Mouse (Mus musculus): ENCODE measurements around the gene Mob1a. TPM values are rescaled to one million over a fixed set of nuclear protein-coding genes. Genes with fewer than 3 reads are reported as not detected.

The Mob1a gene
- polyA plus RNA-seq, 1 experiment from 2014 or later, result 43.3 TPM

- H3K27ac ChIP-seq (ENCODE audit: poor library complexity, severe bottlenecking), result no peak overlapping the region
- no peaks in the 10 kb centered on the region for H3K27me3 ChIP-seq (replicated peaks)
- H3K4me3 ChIP-seq, result no peak overlapping the region
- H3K36me3 ChIP-seq, result peaks cover 87% of the 10 kb centered on the region
- ATAC-seq (ENCODE audit: insufficient number of reproducible peaks, low FRiP score), result peak; percentile 43; the same call in 1 of the 2 replicates
- H3K9me3 ChIP-seq (replicated peaks), result no peaks in the 10 kb centered on the region
- peak overlapping the region; percentile 40; the same call in 1 of the 2 replicates for H3K9ac ChIP-seq
- no peak overlapping the region for H3K4me2 ChIP-seq
- peaks cover 7% of the 10 kb centered on the region for H3K4me1 ChIP-seq (replicated peaks)
- 22% methylated on average over 7 of the region's 7 CpGs for WGBS
Measured at GRCm38 (mm10) chr6:83356569-83357138, 30.8 kb downstream of the Mob1a start.

- no peaks in the 10 kb centered on the region for H3K27me3 ChIP-seq (replicated peaks)
- H3K36me3 ChIP-seq, result peaks cover 86% of the 10 kb centered on the region
- WGBS, result 87% methylated on average over 10 of the region's 10 CpGs
- H3K9me3 ChIP-seq (replicated peaks), result no peaks in the 10 kb centered on the region
- H3K4me1 ChIP-seq (replicated peaks), result peaks cover 5% of the 10 kb centered on the region
- no peak overlapping the region for H3K9ac ChIP-seq
- no peak overlapping the region for H3K27ac ChIP-seq (ENCODE audit: poor library complexity, severe bottlenecking)
- no peak overlapping the region for H3K4me2 ChIP-seq
- no peak for ATAC-seq (ENCODE audit: insufficient number of reproducible peaks, low FRiP score)
- no peak overlapping the region for H3K4me3 ChIP-seq
Measured at GRCm38 (mm10) chr6:83357436-83357835, 31.6 kb downstream of the Mob1a start.

GRCm38 (mm10) chr6:83361523-83362248 lies 35.9 kb downstream of the Mob1a start:
- Histone ChIP-seq H3K9me3 (replicated peaks) (no peaks in the 10 kb centered on the region), H3K27me3 (replicated peaks) (no peaks in the 10 kb centered on the region), H3K4me3 (no peak overlapping the region), H3K9ac (no peak overlapping the region), H3K27ac (ENCODE audit: poor library complexity, severe bottlenecking) (no peak overlapping the region), H3K4me1 (replicated peaks) (peaks cover 4% of the 10 kb centered on the region), H3K4me2 (no peak overlapping the region), H3K36me3 (peaks cover 68% of the 10 kb centered on the region)
- ATAC-seq (ENCODE audit: insufficient number of reproducible peaks, low FRiP score), result no peak
- WGBS, result 69% methylated on average over 11 of the region's 11 CpGs

GRCm38 (mm10) chr6:83363075-83363474 lies 37.3 kb downstream of the Mob1a start:
- no peaks in the 10 kb centered on the region for H3K4me1 ChIP-seq (replicated peaks)
- WGBS, result 87% methylated on average over 12 of the region's 12 CpGs
- no peaks in the 10 kb centered on the region for H3K27me3 ChIP-seq (replicated peaks)
- H3K9me3 ChIP-seq (replicated peaks), result no peaks in the 10 kb centered on the region
- no peak overlapping the region for H3K4me2 ChIP-seq
- no peak overlapping the region for H3K27ac ChIP-seq (ENCODE audit: poor library complexity, severe bottlenecking)
- peaks cover 68% of the 10 kb centered on the region for H3K36me3 ChIP-seq
- H3K4me3 ChIP-seq, result no peak overlapping the region
- no peak overlapping the region for H3K9ac ChIP-seq
- ATAC-seq (ENCODE audit: insufficient number of reproducible peaks, low FRiP score), result no peak

GRCm38 (mm10) chr6:83370316-83370965 lies 44.6 kb downstream of the Mob1a start:
- peaks cover 93% of the 10 kb centered on the region for H3K36me3 ChIP-seq
- ATAC-seq (ENCODE audit: insufficient number of reproducible peaks, low FRiP score), result no peak

GRCm38 (mm10) chr6:83371350-83371749 lies 45.5 kb downstream of the Mob1a start:
- no peak for ATAC-seq (ENCODE audit: insufficient number of reproducible peaks, low FRiP score)
- Histone ChIP-seq H3K27ac (ENCODE audit: poor library complexity, severe bottlenecking) (no peak overlapping the region), H3K36me3 (peaks cover 96% of the 10 kb centered on the region), H3K9ac (no peak overlapping the region), H3K4me3 (no peak overlapping the region), H3K9me3 (replicated peaks) (no peaks in the 10 kb centered on the region), H3K4me2 (no peak overlapping the region), H3K27me3 (replicated peaks) (no peaks in the 10 kb centered on the region), H3K4me1 (replicated peaks) (0 out of 2 replicates have a peak, but pooled peaks cover 4% of the 10 kb centered on the region)
- 76% methylated on average over 3 of the region's 3 CpGs for WGBS

More at GRCm38 (mm10) chr6:83370316-83370965, 44.6 kb downstream of the Mob1a start:
- 88% methylated on average over 21 of the region's 21 CpGs for WGBS
- Histone ChIP-seq H3K9ac (no peak overlapping the region), H3K27ac (ENCODE audit: poor library complexity, severe bottlenecking) (no peak overlapping the region), H3K4me3 (no peak overlapping the region), H3K4me1 (replicated peaks) (0 out of 2 replicates have a peak, but pooled peaks cover 4% of the 10 kb centered on the region), H3K4me2 (no peak overlapping the region), H3K9me3 (replicated peaks) (no peaks in the 10 kb centered on the region), H3K27me3 (replicated peaks) (no peaks in the 10 kb centered on the region)

GRCm38 (mm10) chr6:83373704-83374300 lies 48.0 kb downstream of the Mob1a start:
- Histone ChIP-seq H3K9me3 (replicated peaks) (no peaks in the 10 kb centered on the region), H3K36me3 (peaks cover 99% of the 10 kb centered on the region), H3K4me2 (no peak overlapping the region), H3K27ac (ENCODE audit: poor library complexity, severe bottlenecking) (no peak overlapping the region), H3K27me3 (replicated peaks) (no peaks in the 10 kb centered on the region), H3K9ac (no peak overlapping the region), H3K4me3 (no peak overlapping the region), H3K4me1 (replicated peaks) (0 out of 2 replicates have a peak, but pooled peaks cover 4% of the 10 kb centered on the region)
- WGBS, result 63% methylated on average over 9 of the region's 9 CpGs
- ATAC-seq (ENCODE audit: insufficient number of reproducible peaks, low FRiP score), result no peak

- H3K4me2 ChIP-seq, result no peak overlapping the region
- H3K4me1 ChIP-seq (replicated peaks), result peaks cover 11% of the 10 kb centered on the region
- no peaks in the 10 kb centered on the region for H3K9me3 ChIP-seq (replicated peaks)
- no peak overlapping the region for H3K4me3 ChIP-seq
- H3K27me3 ChIP-seq (replicated peaks), result no peaks in the 10 kb centered on the region
- H3K27ac ChIP-seq (ENCODE audit: poor library complexity, severe bottlenecking), result peak overlapping the region; percentile 10; the same call in 1 of the 2 replicates
- H3K36me3 ChIP-seq, result peaks cover 81% of the 10 kb centered on the region
- ATAC-seq (ENCODE audit: insufficient number of reproducible peaks, low FRiP score), result peak; percentile 86
- no peak overlapping the region for H3K9ac ChIP-seq
- WGBS, result 62% methylated on average over 10 of the region's 10 CpGs
Measured at GRCm38 (mm10) chr6:83381510-83382491, 56.0 kb downstream of the Mob1a start.

- ATAC-seq (ENCODE audit: insufficient number of reproducible peaks, low FRiP score), result no peak
Measured at GRCm38 (mm10) chr6:83385569-83386090, 59.8 kb downstream of the Mob1a start.

GRCm38 (mm10) chr6:83392166-83392780 lies 66.5 kb downstream of the Mob1a start:
- Histone ChIP-seq H3K9me3 (replicated peaks) (no peaks in the 10 kb centered on the region), H3K27ac (ENCODE audit: poor library complexity, severe bottlenecking) (no peak overlapping the region), H3K4me3 (no peak overlapping the region), H3K36me3 (peaks cover 62% of the 10 kb centered on the region), H3K4me1 (replicated peaks) (no peaks in the 10 kb centered on the region), H3K27me3 (replicated peaks) (no peaks in the 10 kb centered on the region), H3K9ac (no peak overlapping the region), H3K4me2 (no peak overlapping the region)
- 90% methylated on average over 8 of the region's 8 CpGs for WGBS
- ATAC-seq (ENCODE audit: insufficient number of reproducible peaks, low FRiP score), result no peak

More at GRCm38 (mm10) chr6:83385569-83386090, 59.8 kb downstream of the Mob1a start:
- Histone ChIP-seq H3K4me3 (no peak overlapping the region), H3K36me3 (peaks cover 48% of the 10 kb centered on the region), H3K9ac (no peak overlapping the region), H3K4me2 (no peak overlapping the region), H3K9me3 (replicated peaks) (no peaks in the 10 kb centered on the region), H3K27ac (ENCODE audit: poor library complexity, severe bottlenecking) (no peak overlapping the region), H3K27me3 (replicated peaks) (no peaks in the 10 kb centered on the region), H3K4me1 (replicated peaks) (peaks cover 11% of the 10 kb centered on the region)
- WGBS, result 88% methylated on average over 9 of the region's 9 CpGs

All from heart, embryonic 12.5 days (tissue).